Mouse (Mus musculus) neural tube, embryonic 13.5 days (tissue): Measurements from ENCODE around the gene Gys2. TPM values are rescaled to one million over a fixed set of nuclear protein-coding genes. Genes with fewer than 3 reads are reported as not detected.
A peak's percentile ranks its signal among the peaks of the same experiment; 100 is the strongest.
"Not testable (repeated sequence)": the region's sequence is repeated elsewhere in the genome, so short reads cannot be mapped to it uniquely, and the experiment has no call there.

ENCODE experiments used
- ATAC-seq: fragments of 200-750 bp; cut with Nextera tagmentation; 2 replicates; pipeline ENCODE4 v1.8.0; 2017; ENCODE audit warnings: low read depth, mild to moderate bottlenecking, moderate TSS enrichment, moderate library complexity
- H3K27ac ChIP-seq: fragments of 300-500 bp; sonication (generic); replicated peaks from 2 replicates; pipeline ENCODE4 v1.5.1; 2015; ENCODE audit warnings: moderate library complexity, mild to moderate bottlenecking, inconsistent platforms
- H3K27me3 ChIP-seq: fragments of 300-500 bp; sonication (generic); 2 replicates; pipeline ENCODE4 v1.6.1; 2015; ENCODE audit warnings: mild to moderate bottlenecking, inconsistent platforms
- H3K36me3 ChIP-seq: fragments of 300-500 bp; sonication (generic); 2 replicates; pipeline ENCODE4 v1.6.1; 2015; ENCODE audit warnings: mild to moderate bottlenecking, inconsistent platforms
- H3K4me1 ChIP-seq: fragments of 300-500 bp; sonication (generic); replicated peaks from 2 replicates; pipeline ENCODE4 v1.6.1; 2015; ENCODE audit warnings: inconsistent platforms
- H3K4me2 ChIP-seq: fragments of 300-500 bp; sonication (generic); 2 replicates; pipeline ENCODE4 v1.6.1; 2015; ENCODE audit warnings: inconsistent platforms, mild to moderate bottlenecking, moderate library complexity
- H3K4me3 ChIP-seq: fragments of 300-500 bp; sonication (generic); 2 replicates; pipeline ENCODE4 v1.5.1; 2015; ENCODE audit warnings: mild to moderate bottlenecking, inconsistent platforms
- H3K9ac ChIP-seq: fragments of 300-500 bp; sonication (generic); 2 replicates; pipeline ENCODE4 v1.6.1; 2015; ENCODE audit warnings: moderate library complexity, mild to moderate bottlenecking, inconsistent platforms
- H3K9me3 ChIP-seq: fragments of 300-500 bp; sonication (generic); 2 replicates; pipeline ENCODE4 v1.6.1; 2016; ENCODE audit warnings: inconsistent platforms
- WGBS: fragments of 180-500 bp; shearing (Covaris S2); methylation state at CpG from one replicate; pipeline ENCODE4 v1.1.7; 2015; 5-methylcytosine and 5-hydroxymethylcytosine counted together
- polyA plus RNA-seq: library from polyadenylated mRNA; unstranded; fragments of >200 nt; fragmentation: Nextera tagmentation; extraction: Ambion mirVana; gene quantifications from 2 replicates; pipeline ENCODE4 v1.2.1, GENCODE M21; 2015

The Gys2 gene
- polyA plus RNA-seq, 1 experiment from 2014 or later: not detected

GRCm38 (mm10) chr6:142502519-142503125, 29.7 kb upstream of the Gys2 start:
- 87% methylated on average over 10 of the region's 10 CpGs for WGBS
- no peak for ATAC-seq
- H3K9me3 ChIP-seq: no peaks in the 10 kb centered on the region
- H3K27me3 ChIP-seq: no peaks in the 10 kb centered on the region
- H3K4me2 ChIP-seq: no peak overlapping the region
- H3K4me3 ChIP-seq: no peak overlapping the region
- H3K36me3 ChIP-seq: peaks cover 58% of the 10 kb centered on the region
- no peak overlapping the region for H3K27ac ChIP-seq
- peaks cover 45% of the 10 kb centered on the region for H3K4me1 ChIP-seq
- H3K9ac ChIP-seq: no peak overlapping the region

- H3K4me2 ChIP-seq, H3K27me3 ChIP-seq, H3K4me3 ChIP-seq, H3K4me1 ChIP-seq, H3K9me3 ChIP-seq, H3K27ac ChIP-seq, ATAC-seq, H3K9ac ChIP-seq: not testable (repeated sequence)
- WGBS: 94% methylated on average over 6 of the region's 6 CpGs
- H3K36me3 ChIP-seq: peaks cover 88% of the 10 kb centered on the region
Measured at GRCm38 (mm10) chr6:142490114-142490513, 17.2 kb upstream of the Gys2 start.

GRCm38 (mm10) chr6:142487638-142488037, 14.7 kb upstream of the Gys2 start:
- H3K4me2 ChIP-seq: no peak overlapping the region
- no peak for ATAC-seq
- 78% methylated on average over 9 of the region's 9 CpGs for WGBS
- H3K27ac ChIP-seq: no peak overlapping the region
- H3K4me1 ChIP-seq: no peaks in the 10 kb centered on the region
- H3K36me3 ChIP-seq: peaks cover 80% of the 10 kb centered on the region
- H3K4me3 ChIP-seq: no peak overlapping the region
- H3K9ac ChIP-seq: no peak overlapping the region
- H3K27me3 ChIP-seq: no peaks in the 10 kb centered on the region
- H3K9me3 ChIP-seq: no peaks in the 10 kb centered on the region

- no peak for ATAC-seq
- H3K4me2 ChIP-seq: no peak overlapping the region
- no peaks in the 10 kb centered on the region for H3K27me3 ChIP-seq
- H3K36me3 ChIP-seq: peaks cover 62% of the 10 kb centered on the region
- no peak overlapping the region for H3K27ac ChIP-seq
- WGBS: 86% methylated on average over 4 of the region's 4 CpGs
- no peaks in the 10 kb centered on the region for H3K4me1 ChIP-seq
- H3K4me3 ChIP-seq: no peak overlapping the region
- no peak overlapping the region for H3K9ac ChIP-seq
- no peaks in the 10 kb centered on the region for H3K9me3 ChIP-seq
Measured at GRCm38 (mm10) chr6:142485478-142486123, 12.7 kb upstream of the Gys2 start.

- 76% methylated on average over 7 of the region's 7 CpGs for WGBS
- H3K27me3 ChIP-seq: no peaks in the 10 kb centered on the region
- no peaks in the 10 kb centered on the region for H3K36me3 ChIP-seq
- H3K9ac ChIP-seq: no peak overlapping the region
- no peaks in the 10 kb centered on the region for H3K9me3 ChIP-seq
- H3K27ac ChIP-seq: no peak overlapping the region
- ATAC-seq: no peak
- no peak overlapping the region for H3K4me3 ChIP-seq
- no peak overlapping the region for H3K4me2 ChIP-seq
- no peaks in the 10 kb centered on the region for H3K4me1 ChIP-seq
Measured at GRCm38 (mm10) chr6:142477239-142477638, 4.3 kb upstream of the Gys2 start.

- WGBS: 86% methylated on average over 8 of the region's 8 CpGs
- H3K27ac ChIP-seq: no peak overlapping the region
- no peaks in the 10 kb centered on the region for H3K27me3 ChIP-seq
- no peak overlapping the region for H3K4me3 ChIP-seq
- no peaks in the 10 kb centered on the region for H3K4me1 ChIP-seq
- no peak overlapping the region for H3K9ac ChIP-seq
- H3K9me3 ChIP-seq: no peaks in the 10 kb centered on the region
- ATAC-seq: no peak
- H3K4me2 ChIP-seq: no peak overlapping the region
- H3K36me3 ChIP-seq: no peaks in the 10 kb centered on the region
Measured at GRCm38 (mm10) chr6:142471141-142471540, 1.8 kb downstream of the Gys2 start.

- no peak overlapping the region for H3K4me2 ChIP-seq
- ATAC-seq: no peak
- no peaks in the 10 kb centered on the region for H3K36me3 ChIP-seq
- H3K4me3 ChIP-seq: no peak overlapping the region
- no peaks in the 10 kb centered on the region for H3K4me1 ChIP-seq
- no peak overlapping the region for H3K27ac ChIP-seq
- H3K9ac ChIP-seq: no peak overlapping the region
- H3K27me3 ChIP-seq: no peaks in the 10 kb centered on the region
- 62% methylated on average over 4 of the region's 4 CpGs for WGBS
- no peaks in the 10 kb centered on the region for H3K9me3 ChIP-seq
Measured at GRCm38 (mm10) chr6:142469602-142470001, 3.3 kb downstream of the Gys2 start.

- Histone ChIP-seq H3K4me2 (no peak overlapping the region), H3K9ac (no peak overlapping the region), H3K27me3 (no peaks in the 10 kb centered on the region), H3K4me1 (peaks cover 13% of the 10 kb centered on the region), H3K36me3 (no peaks in the 10 kb centered on the region), H3K27ac (no peak overlapping the region), H3K9me3 (no peaks in the 10 kb centered on the region), H3K4me3 (no peak overlapping the region)
- no peak for ATAC-seq
- 81% methylated on average over 6 of the region's 6 CpGs for WGBS
Measured at GRCm38 (mm10) chr6:142462194-142462593, 10.7 kb downstream of the Gys2 start.

GRCm38 (mm10) chr6:142459017-142459678, 13.8 kb downstream of the Gys2 start:
- WGBS: 66% methylated on average over 14 of the region's 14 CpGs
- Histone ChIP-seq H3K4me3 (no peak overlapping the region), H3K4me1 (peaks cover 13% of the 10 kb centered on the region), H3K9ac (no peak overlapping the region), H3K4me2 (peak overlapping the region; percentile 8; the same call in 1 of the 2 replicates), H3K9me3 (no peaks in the 10 kb centered on the region), H3K27ac (no peak overlapping the region), H3K36me3 (no peaks in the 10 kb centered on the region), H3K27me3 (no peaks in the 10 kb centered on the region)
- ATAC-seq: peak; percentile 59; the same call in 1 of the 2 replicates

- Histone ChIP-seq H3K4me3 (no peak overlapping the region), H3K27me3 (no peaks in the 10 kb centered on the region), H3K9me3 (no peaks in the 10 kb centered on the region), H3K4me1 (peaks cover 13% of the 10 kb centered on the region), H3K9ac (no peak overlapping the region), H3K4me2 (no peak overlapping the region), H3K27ac (no peak overlapping the region), H3K36me3 (no peaks in the 10 kb centered on the region)
- 46% methylated on average over 7 of the region's 7 CpGs for WGBS
- peak; percentile 36; the same call in 1 of the 2 replicates for ATAC-seq
Measured at GRCm38 (mm10) chr6:142458010-142458409, 14.9 kb downstream of the Gys2 start.

- ATAC-seq: no peak
- H3K9me3 ChIP-seq: no peaks in the 10 kb centered on the region
- H3K4me3 ChIP-seq: no peak overlapping the region
- no peak overlapping the region for H3K9ac ChIP-seq
- 81% methylated on average over 7 of the region's 7 CpGs for WGBS
- no peaks in the 10 kb centered on the region for H3K27me3 ChIP-seq
- no peak overlapping the region for H3K27ac ChIP-seq
- peaks cover 13% of the 10 kb centered on the region for H3K4me1 ChIP-seq
- no peaks in the 10 kb centered on the region for H3K36me3 ChIP-seq
- no peak overlapping the region for H3K4me2 ChIP-seq
Measured at GRCm38 (mm10) chr6:142455314-142455996, 17.5 kb downstream of the Gys2 start.

- Histone ChIP-seq H3K9me3 (no peaks in the 10 kb centered on the region), H3K4me1 (peaks cover 5% of the 10 kb centered on the region), H3K9ac (no peak overlapping the region), H3K27ac (no peak overlapping the region), H3K4me2 (no peak overlapping the region), H3K36me3 (no peaks in the 10 kb centered on the region), H3K27me3 (no peaks in the 10 kb centered on the region), H3K4me3 (no peak overlapping the region)
- 82% methylated on average over 2 of the region's 2 CpGs for WGBS
- ATAC-seq: no peak
Measured at GRCm38 (mm10) chr6:142453311-142453710, 19.6 kb downstream of the Gys2 start.
